Mouse (Mus musculus) mammary gland, adult 2 months (tissue): Measurements from ENCODE around the gene Col24a1. TPM values are rescaled to one million over a fixed set of nuclear protein-coding genes. Genes with fewer than 3 reads are reported as not detected.

Experiments
- polyA plus RNA-seq: library from polyadenylated mRNA; depleted of rRNA; stranded (reverse); fragments of >200 nt; gene quantifications from 2 replicates; pipeline ENCODE4 v1.2.3, GENCODE M21; 2012; ENCODE audit warnings: low replicate concordance; rRNA removed

Col24a1 gene
- polyA plus RNA-seq, result 0.08 and 0.49 TPM in 2 replicates

DNA sequence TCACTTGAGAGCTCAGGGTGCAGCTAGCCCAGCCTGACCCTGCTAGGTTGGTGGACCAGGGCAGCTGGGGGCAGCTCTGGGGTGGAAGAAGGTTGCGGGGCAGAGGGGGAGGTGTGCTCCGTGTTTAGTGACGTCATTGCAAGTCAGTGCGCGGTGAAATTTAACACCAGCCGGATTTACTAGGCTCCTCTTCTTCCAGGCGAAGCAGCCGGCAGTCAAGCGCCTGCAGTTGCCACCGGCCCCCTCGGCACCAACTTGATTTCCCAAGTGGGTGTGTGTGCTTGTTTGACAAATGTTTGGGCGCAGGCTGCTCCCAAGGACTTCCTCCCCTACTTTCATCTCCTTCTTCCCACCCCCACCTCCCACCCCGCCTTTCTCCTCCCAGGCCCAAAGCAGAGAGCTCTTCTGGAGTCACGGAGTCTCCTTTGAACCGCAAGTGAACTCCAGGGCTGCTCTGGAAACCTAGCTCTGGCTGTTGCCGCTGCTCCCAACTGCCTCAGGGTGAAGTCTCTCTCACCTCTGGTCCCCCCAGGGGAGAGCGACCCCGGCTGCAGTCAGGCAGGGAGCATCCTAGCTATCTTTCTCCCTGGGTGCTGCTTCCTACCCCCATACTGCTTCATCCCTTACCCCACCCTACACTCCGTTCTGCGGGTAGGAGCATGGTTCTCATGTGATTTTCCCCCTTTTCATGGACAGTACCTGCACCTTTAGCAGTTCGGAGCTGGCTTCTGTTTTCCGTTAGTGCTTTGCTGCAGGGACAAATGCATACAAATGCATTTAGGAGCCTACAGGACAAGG lies at the start of gene Col24a1:
Gene Col24a1 (plus strand): TSS at position 136 of the 798 bp plus-strand sequence.

DNA sequence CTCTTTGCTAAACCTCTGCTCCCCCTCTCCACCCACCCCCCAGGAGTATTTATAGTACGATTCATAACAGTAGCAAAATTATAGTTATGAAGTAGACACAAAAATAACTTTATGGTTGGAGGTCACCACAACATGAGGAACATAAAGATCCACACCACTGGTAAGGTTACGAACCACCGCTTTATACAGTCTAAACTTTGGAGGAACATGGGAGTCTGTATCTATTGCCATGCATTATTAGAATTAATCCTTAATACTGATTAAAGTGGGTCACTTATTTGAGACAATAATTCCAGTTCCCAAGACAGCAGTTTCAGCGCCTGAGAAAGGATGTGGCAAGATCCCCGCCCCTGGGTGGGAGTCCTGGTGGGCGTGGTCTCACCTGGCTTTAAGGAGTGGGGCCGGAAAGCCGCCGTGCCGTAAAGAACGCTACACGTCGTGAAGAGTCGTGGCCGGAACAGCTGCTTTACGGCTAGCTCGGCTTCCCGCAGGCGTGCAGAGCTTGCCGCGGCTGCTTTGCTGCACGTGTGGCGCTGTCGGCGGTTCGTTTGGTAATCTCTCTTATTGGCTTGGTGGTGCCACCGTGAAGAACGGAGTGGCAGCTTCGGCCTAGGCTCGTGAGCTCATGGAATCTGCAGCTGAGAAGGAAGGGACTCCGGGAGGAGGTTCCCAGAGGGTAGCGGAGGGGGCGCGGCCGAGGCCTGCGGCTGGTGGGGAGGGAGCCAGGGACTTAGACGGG lies 283.6 kb downstream of the Col24a1 start, which contains the start of gene Znhit6:
Gene Znhit6 (plus strand): TSS at position 463 of the 739 bp plus-strand sequence.

Other genes starting within 250 kb of the Col24a1 start
- gene Clca2, start 193.0 kb upstream of the Col24a1 start, polyA plus RNA-seq, result 0.61 and 1.2 TPM in 2 replicates
- gene Odf2l, start 173.9 kb upstream of the Col24a1 start, polyA plus RNA-seq, result 1.9 and 4.8 TPM in 2 replicates